Mouse (Mus musculus) liver, adult 10 weeks (tissue): ENCODE results near the gene Hlx. TPM values are rescaled to one million over a fixed set of nuclear protein-coding genes. Genes with fewer than 3 reads are reported as not detected.

Experiments used
- polyA plus RNA-seq: library from polyadenylated mRNA; stranded (reverse); fragments of 350-450 nt; fragmentation: Illumina TruSeq; extraction: RNeasy Lipid Tissue Mini Kit (QIAGEN cat#74804); gene quantifications from one replicate; pipeline ENCODE4 v1.2.3, GENCODE M21; 2014; ENCODE audit warnings: low read depth, low replicate concordance

Gene Hlx
- polyA plus RNA-seq = not detected

DNA sequence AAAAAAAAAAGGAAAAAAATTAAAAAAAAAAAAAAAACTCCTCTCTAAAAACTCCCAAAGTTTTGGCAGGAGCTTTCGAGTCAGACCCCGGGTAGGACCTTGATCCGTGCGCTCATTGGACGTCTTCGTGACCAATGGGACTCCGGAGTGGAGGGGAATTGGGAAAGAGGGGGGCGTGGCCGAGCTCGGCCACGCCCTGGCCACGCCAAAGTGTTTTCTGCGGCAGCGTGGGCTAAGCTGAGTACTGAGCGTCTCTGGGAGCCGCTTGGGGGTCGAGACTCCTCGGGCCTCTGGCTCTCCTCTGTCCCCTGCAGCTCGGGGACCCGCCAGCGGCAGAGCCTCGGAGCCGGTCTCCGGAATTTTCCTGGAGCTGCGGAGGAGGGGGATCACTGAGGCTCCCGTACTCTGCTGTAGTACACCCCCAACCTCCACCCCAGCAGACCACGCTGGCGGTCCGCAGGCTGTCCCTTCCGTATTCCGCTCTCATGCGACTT lies at the start of gene Hlx:
Gene Hlx, minus strand, starts transcription at position 64 of the 494 bp plus-strand sequence.

Other genes starting within 250 kb of the Hlx start
- 379 TPM for gene Marc1, start 78.7 kb upstream of the Hlx start, polyA plus RNA-seq
- 441 TPM for gene Marc2, start 113.8 kb upstream of the Hlx start, polyA plus RNA-seq
- gene C130074G19Rik, start 150.6 kb upstream of the Hlx start, polyA plus RNA-seq = 79.3 TPM